Mouse (Mus musculus): ENCODE measurements around the gene Duox1. TPM values are rescaled to one million over a fixed set of nuclear protein-coding genes. Genes with fewer than 3 reads are reported as not detected.

Duox1 gene
- total RNA-seq, 1 experiment = 0.76 TPM

DNA sequence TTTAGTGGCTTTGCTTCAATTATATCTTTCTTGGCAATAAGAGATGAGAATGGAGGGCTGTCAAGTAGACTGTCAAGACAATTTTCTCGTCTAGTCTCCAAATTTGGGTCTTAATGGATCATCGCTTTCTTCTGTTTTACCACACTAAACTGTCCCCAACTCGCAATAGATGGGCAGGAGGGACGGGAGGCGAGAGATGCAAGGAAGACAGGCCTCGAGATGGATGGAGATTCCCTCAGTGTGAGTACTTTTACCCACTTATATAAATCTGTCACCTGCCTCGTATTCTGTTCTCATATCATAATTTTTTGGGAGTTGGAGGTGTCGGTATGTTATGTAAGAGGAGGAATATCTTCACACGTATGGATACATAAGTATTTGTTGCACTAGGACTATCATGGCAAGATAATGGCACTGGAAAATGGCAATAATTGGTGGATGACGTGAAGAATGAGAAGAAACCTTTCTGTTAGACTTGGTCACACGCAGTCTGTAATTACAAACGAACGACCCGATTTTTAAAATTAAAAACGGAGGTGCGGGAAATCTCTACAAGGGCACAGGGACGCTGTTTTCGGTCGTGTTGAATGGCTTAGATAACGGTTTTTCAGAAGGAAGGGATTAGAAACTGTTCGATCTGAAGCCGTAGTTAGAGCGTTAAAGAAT, 59.3 kb downstream of the Duox1 start:
- H3K9ac ChIP-seq (ENCODE audit: insufficient read depth, low read depth, low read length, poor library complexity, severe bottlenecking) = no peak overlapping the region
- no peaks in the 10 kb centered on the region for H3K36me3 ChIP-seq (ENCODE audit: control insufficient read depth, insufficient read depth, low read length, poor library complexity, severe bottlenecking)
- TF ChIP-seq HCFC1 (IDR thresholded peaks at IDR 0.05; ENCODE audit: borderline replicate concordance, insufficient read depth, low read length) (no peak), CHD2 (IDR thresholded peaks at IDR 0.05; ENCODE audit: low read depth, low read length) (no peak), ZC3H11A (IDR thresholded peaks at IDR 0.05; ENCODE audit: borderline replicate concordance, low read depth, low read length) (no peak), MAFK (IDR thresholded peaks at IDR 0.05; ENCODE audit: insufficient read depth, low read depth, low read length) (no peak), ZNF384 (IDR thresholded peaks at IDR 0.05; ENCODE audit: low read depth, low read length) (no peak)
- H3K4me1 ChIP-seq (ENCODE audit: control insufficient read depth in 2 of 2, insufficient read depth in 2 of 2, low read length in 2 of 2, poor library complexity in 1 of 2) = peaks cover 7 to 13% of the 10 kb centered on the region in 2 experiments; a peak in 3 of 4 replicates
- no peak overlapping the region for H3K27ac ChIP-seq (ENCODE audit: insufficient read depth, low read depth, low read length, poor library complexity, severe bottlenecking)
- peak overlapping the region in 1 of 2 experiments; percentile 48; a peak in 1 of 4 replicates for H3K4me3 ChIP-seq (ENCODE audit: insufficient read depth in 1 of 2, low read depth in 1 of 2, low read length in 2 of 2, poor library complexity in 1 of 2, severe bottlenecking in 1 of 2)
- no peak for DNase-seq (ENCODE audit: low read depth, low spot score)
- in situ Hi-C loops (cut with MboI; ENCODE audit: low sequenced_read_pairs in 2 of 2, unreplicated experiment in 2 of 2) = no loop called here
- H3K9me3 ChIP-seq (ENCODE audit: control insufficient read depth, insufficient read depth, low read depth, low read length) = no peaks in the 10 kb centered on the region

DNA sequence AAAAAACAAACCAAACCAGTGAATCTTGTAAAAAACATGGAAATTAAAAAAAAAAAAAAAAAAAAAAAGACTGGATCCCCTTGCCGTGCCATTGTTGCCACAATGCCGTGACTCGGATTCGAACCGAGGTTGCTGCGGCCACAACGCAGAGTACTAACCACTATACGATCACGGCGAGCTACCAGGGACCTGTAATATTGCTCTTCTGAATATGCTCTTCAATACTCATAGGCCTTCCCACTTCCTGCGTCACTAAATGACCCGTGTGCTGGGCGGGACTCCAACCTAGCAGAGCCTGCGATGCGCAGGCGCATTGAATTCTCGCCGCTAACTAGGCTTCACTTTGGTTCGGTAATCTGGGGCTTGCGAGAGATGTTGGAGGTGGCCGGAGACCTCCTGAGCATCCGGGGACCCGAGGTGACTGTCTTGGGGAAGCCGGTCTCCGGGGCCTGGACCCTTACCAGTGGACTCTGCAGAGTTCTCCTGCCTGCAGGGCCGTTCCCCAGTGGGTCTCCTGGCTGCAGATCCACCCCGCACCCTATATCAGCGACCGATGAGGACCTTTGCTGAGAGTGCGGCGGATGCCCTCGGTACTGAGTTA, 60.0 kb downstream of the Duox1 start:
- H3K27ac ChIP-seq (ENCODE audit: insufficient read depth, low read depth, low read length, poor library complexity, severe bottlenecking) = no peak overlapping the region
- peaks cover 7 to 13% of the 10 kb centered on the region in 2 experiments; a peak in 3 of 4 replicates for H3K4me1 ChIP-seq (ENCODE audit: control insufficient read depth in 2 of 2, insufficient read depth in 2 of 2, low read length in 2 of 2, poor library complexity in 1 of 2)
- TF ChIP-seq CHD2 (IDR thresholded peaks at IDR 0.05; ENCODE audit: low read depth, low read length) = no peak
- 0 out of 2 replicates have a peak, but pooled peaks have one; percentile 23 for TF ChIP-seq HCFC1 (IDR thresholded peaks at IDR 0.05; ENCODE audit: borderline replicate concordance, insufficient read depth, low read length)
- peak; percentile 85 for TF ChIP-seq ZNF384 (IDR thresholded peaks at IDR 0.05; ENCODE audit: low read depth, low read length)
- TF ChIP-seq MAFK (IDR thresholded peaks at IDR 0.05; ENCODE audit: insufficient read depth, low read depth, low read length) = peak; percentile 80; the same call in 1 of the 2 replicates
- H3K4me3 ChIP-seq (ENCODE audit: insufficient read depth in 1 of 2, low read depth in 1 of 2, low read length in 2 of 2, poor library complexity in 1 of 2, severe bottlenecking in 1 of 2) = peak overlapping the region; percentile 69 to 74
- in situ Hi-C loops (cut with MboI; ENCODE audit: low sequenced_read_pairs in 2 of 2, unreplicated experiment in 2 of 2) = no loop called here
- DNase-seq (ENCODE audit: low read depth, low spot score) = peak; percentile 95
- peak overlapping the region; percentile 70 for H3K9ac ChIP-seq (ENCODE audit: insufficient read depth, low read depth, low read length, poor library complexity, severe bottlenecking)
- H3K9me3 ChIP-seq (ENCODE audit: control insufficient read depth, insufficient read depth, low read depth, low read length) = no peaks in the 10 kb centered on the region
- H3K36me3 ChIP-seq (ENCODE audit: control insufficient read depth, insufficient read depth, low read length, poor library complexity, severe bottlenecking) = no peaks in the 10 kb centered on the region

DNA sequence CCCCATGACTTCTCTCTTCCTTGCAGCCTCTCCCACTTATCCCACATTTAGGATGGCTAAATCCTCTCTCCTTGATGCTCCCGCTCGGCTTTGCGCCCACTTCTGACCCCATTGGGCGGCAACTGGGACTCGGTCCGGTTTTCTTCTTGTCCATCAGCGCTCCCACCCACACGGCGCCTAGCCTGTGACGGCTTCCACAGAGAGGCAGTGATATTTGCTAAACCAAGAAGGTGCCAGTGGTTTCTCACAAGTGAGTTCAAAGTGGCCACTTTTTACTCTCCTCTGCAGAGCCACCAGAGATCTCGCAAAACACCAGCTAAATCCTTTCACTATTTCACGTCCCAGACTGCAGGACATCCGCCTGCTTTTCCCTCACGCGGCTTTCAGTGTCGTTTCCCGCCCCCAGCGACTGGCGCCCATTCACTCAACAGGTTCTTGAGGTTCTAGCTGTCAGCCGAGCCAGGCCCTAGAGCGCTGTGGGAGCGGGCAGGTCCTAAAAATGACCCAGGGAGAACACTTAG, 60.6 kb downstream of the Duox1 start:
- Histone ChIP-seq H3K9ac (ENCODE audit: insufficient read depth, low read depth, low read length, poor library complexity, severe bottlenecking) (peak overlapping the region; percentile 70), H3K27ac (ENCODE audit: insufficient read depth, low read depth, low read length, poor library complexity, severe bottlenecking) (no peak overlapping the region), H3K4me1 (ENCODE audit: control insufficient read depth in 2 of 2, insufficient read depth in 2 of 2, low read length in 2 of 2, poor library complexity in 1 of 2) (peaks cover 4 to 8% of the 10 kb centered on the region in 2 experiments; a peak in 3 of 4 replicates), H3K4me3 (ENCODE audit: insufficient read depth in 1 of 2, low read depth in 1 of 2, low read length in 2 of 2, poor library complexity in 1 of 2, severe bottlenecking in 1 of 2) (peak overlapping the region; percentile 69 to 74), H3K36me3 (ENCODE audit: control insufficient read depth, insufficient read depth, low read length, poor library complexity, severe bottlenecking) (no peaks in the 10 kb centered on the region), H3K9me3 (ENCODE audit: control insufficient read depth, insufficient read depth, low read depth, low read length) (no peaks in the 10 kb centered on the region)
- in situ Hi-C loops (cut with MboI; ENCODE audit: low sequenced_read_pairs in 2 of 2, unreplicated experiment in 2 of 2) = no loop called here
- TF ChIP-seq ZNF384 (IDR thresholded peaks at IDR 0.05; ENCODE audit: low read depth, low read length) (no peak), CHD2 (IDR thresholded peaks at IDR 0.05; ENCODE audit: low read depth, low read length) (no peak), ZC3H11A (IDR thresholded peaks at IDR 0.05; ENCODE audit: borderline replicate concordance, low read depth, low read length) (no peak), MAFK (IDR thresholded peaks at IDR 0.05; ENCODE audit: insufficient read depth, low read depth, low read length) (no peak), HCFC1 (IDR thresholded peaks at IDR 0.05; ENCODE audit: borderline replicate concordance, insufficient read depth, low read length) (no peak)
- DNase-seq (ENCODE audit: low read depth, low spot score) = no peak

DNA sequence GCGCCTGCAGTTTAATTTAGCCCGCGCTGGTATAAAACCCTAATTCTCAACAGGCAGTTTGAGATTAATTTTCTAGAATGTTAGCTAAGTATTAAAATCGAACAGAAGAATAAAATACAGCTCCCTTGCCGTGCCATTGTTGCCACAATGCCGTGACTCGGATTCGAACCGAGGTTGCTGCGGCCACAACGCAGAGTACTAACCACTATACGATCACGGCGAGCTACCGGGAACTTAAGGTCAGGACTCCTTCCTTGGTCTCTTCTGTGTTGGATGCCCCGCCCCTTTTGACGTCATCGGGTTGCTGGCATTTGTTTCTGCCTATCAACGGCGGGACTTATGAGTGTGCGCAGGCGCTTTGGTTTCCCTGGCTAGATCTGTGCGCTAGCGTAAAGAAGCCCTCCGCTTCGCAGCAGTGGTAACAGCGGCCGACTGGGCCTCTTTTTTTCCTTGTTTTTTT, 61.8 kb downstream of the Duox1 start:
- Histone ChIP-seq H3K9ac (ENCODE audit: insufficient read depth, low read depth, low read length, poor library complexity, severe bottlenecking) (peak overlapping the region; percentile 78; the same call in 1 of the 2 replicates), H3K4me1 (ENCODE audit: control insufficient read depth in 2 of 2, insufficient read depth in 2 of 2, low read length in 2 of 2, poor library complexity in 1 of 2) (0 out of 4 replicates have a peak, but pooled peaks cover 0 to 3% of the 10 kb centered on the region in 2 experiments), H3K9me3 (ENCODE audit: control insufficient read depth, insufficient read depth, low read depth, low read length) (no peaks in the 10 kb centered on the region), H3K4me3 (ENCODE audit: insufficient read depth in 1 of 2, low read depth in 1 of 2, low read length in 2 of 2, poor library complexity in 1 of 2, severe bottlenecking in 1 of 2) (peak overlapping the region; percentile 71 to 77; a peak in 3 of 4 replicates), H3K36me3 (ENCODE audit: control insufficient read depth, insufficient read depth, low read length, poor library complexity, severe bottlenecking) (no peaks in the 10 kb centered on the region), H3K27ac (ENCODE audit: insufficient read depth, low read depth, low read length, poor library complexity, severe bottlenecking) (no peak overlapping the region; the same call in 1 of the 2 replicates)
- TF ChIP-seq HCFC1 (IDR thresholded peaks at IDR 0.05; ENCODE audit: borderline replicate concordance, insufficient read depth, low read length) = no peak
- no peak for TF ChIP-seq ZNF384 (IDR thresholded peaks at IDR 0.05; ENCODE audit: low read depth, low read length)
- peak; percentile 92 for TF ChIP-seq MAFK (IDR thresholded peaks at IDR 0.05; ENCODE audit: insufficient read depth, low read depth, low read length)
- no peak for TF ChIP-seq CHD2 (IDR thresholded peaks at IDR 0.05; ENCODE audit: low read depth, low read length)
- DNase-seq (ENCODE audit: low read depth, low spot score) = peak; percentile 92
- in situ Hi-C loops (cut with MboI; ENCODE audit: low sequenced_read_pairs in 2 of 2, unreplicated experiment in 2 of 2) = no loop called here
